Mouse (Mus musculus): Measurements from ENCODE around the gene Adora2b. TPM values are rescaled to one million over a fixed set of nuclear protein-coding genes. Genes with fewer than 3 reads are reported as not detected.

The Adora2b gene
- 0.27 TPM for polyA plus RNA-seq (2017; shearing (Covaris generic))

DNA sequence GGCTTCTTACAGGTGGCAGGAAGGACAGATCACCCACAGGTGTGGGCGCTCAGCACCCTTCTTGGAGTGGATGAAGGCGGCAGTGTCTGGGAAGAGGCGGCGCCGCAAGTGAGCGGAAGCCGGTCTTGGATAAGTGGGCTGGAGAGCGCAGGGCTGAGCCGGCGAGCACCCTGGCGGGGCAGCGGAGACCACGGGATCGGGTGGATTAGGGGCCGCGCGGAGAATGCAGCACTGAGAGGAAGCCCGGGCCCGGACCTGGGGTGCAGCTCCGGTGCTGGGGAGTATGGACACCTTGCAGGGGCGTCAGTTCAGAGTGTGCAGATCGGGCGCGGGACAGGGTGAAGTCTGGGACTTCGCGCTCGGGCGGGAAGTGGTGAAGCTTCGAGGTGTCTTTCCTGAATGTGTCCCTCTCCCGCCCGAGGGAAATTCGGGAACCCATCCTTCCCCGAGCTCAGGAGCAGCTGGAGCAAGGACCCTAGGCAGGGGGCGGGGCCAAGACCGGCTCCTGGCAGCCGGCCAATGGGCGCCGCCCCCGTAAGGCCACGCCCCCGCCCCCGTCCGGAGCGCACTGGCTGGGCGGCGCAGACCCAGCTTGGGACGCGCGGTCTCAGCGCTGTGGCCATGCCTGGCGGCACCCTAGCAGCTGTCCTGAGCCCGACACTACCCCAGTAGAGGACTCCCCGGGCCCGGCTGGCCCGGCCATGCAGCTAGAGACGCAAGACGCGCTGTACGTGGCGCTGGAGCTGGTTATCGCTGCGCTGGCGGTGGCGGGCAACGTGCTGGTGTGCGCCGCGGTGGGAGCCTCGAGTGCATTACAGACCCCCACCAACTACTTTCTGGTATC lies at the start of gene Adora2b:
Gene Adora2b (plus strand): TSS at position 584 of the 844 bp plus-strand sequence.

DNA sequence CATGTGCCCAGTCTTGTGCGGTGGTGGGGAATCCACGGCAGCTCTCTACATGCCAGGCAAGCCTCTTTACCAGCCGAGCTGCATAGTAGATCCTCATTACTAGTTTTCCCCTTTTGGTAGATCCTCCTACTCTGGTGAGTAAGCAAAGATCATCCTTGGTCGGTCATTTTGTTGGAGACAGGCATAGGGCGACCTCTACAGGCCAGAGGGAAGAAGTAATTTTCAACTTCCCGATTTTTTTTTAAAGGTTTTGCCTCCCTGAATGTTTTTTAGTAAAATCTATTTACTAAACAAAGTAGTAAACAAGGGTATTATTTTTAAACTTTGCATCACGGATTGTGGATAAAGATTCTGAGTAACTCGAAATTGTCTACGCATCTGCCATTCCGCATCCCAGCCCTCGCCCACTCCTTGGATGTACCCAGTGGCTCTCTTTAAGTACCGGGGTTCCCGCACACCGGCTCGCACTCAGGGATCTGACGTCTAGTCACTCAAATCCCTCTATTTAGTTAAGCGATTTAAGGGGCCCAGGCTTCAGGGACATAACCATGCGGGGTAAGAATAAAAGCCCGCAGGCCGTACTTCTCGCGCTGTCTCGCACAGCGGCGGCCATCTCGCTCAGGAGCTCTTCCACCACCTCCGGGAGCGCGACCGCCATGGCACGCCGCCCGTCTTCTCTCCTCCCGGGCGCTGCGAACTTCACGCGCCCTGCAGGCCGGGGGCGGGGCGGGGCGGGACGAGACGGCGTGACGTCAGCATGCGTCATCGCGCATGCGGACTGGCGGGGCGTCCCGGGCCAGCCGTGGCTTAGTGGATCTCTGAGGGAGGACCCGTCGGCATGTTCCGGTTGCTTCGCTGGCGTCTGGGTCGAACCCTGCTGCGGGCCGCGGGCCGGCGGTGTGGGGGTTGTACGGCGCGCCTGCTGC lies 32.2 kb downstream of the Adora2b start, which contains the start of the genes Zswim7 and Ttc19:
Gene Zswim7 (minus strand): TSS at position 701 of the 926 bp plus-strand sequence.
Gene Ttc19 (plus strand): TSS at position 799 of the 926 bp plus-strand sequence.

Other genes starting within 250 kb of the Adora2b start
- gene Zswim7, start 32.4 kb downstream of the Adora2b start, polyA plus RNA-seq (2017; shearing (Covaris generic)) = 9.1 TPM
- gene Ttc19, start 32.5 kb downstream of the Adora2b start, polyA plus RNA-seq (2017; shearing (Covaris generic)) = 36.7 TPM
- 9.9 TPM for gene Pigl, start 209.5 kb downstream of the Adora2b start, polyA plus RNA-seq (2017; shearing (Covaris generic))
- 388 TPM for gene Ncor1, start 209.6 kb downstream of the Adora2b start, polyA plus RNA-seq (2017; shearing (Covaris generic))